Comparison of ENCODE assay signal across 27 mouse cellular contexts in genomic region chr17:67678576-67678975, GRCm38 (mm10). TPM values are rescaled to one million over a fixed set of nuclear protein-coding genes. Genes with fewer than 3 reads are reported as not detected.
"Had no signal": no experiment of that assay in that cellular context is flagged by ENCODE, and none has a peak within 500 bp of the region (broad histone marks: within the 10 kb centered on the region; RNA-seq: fewer than 3 reads in every experiment).

No protein-coding gene starts in this region.

- DNase-seq: heart, postnatal 10 days; heart, postnatal 14 days; heart, postnatal 36 days; heart, postnatal 4 days; kidney, adult 11 months; kidney, adult 18-20 months; kidney, adult 2 months; kidney, adult 8-10 months; kidney, adult 9 months; kidney, postnatal 10 days; kidney, postnatal 14 days; kidney, postnatal 25 days; kidney, postnatal 36 days; kidney, postnatal 4 days; layer of hippocampus, adult 9-11 months; layer of hippocampus, postnatal 36 days had no signal

RNA-seq across cellular contexts. Expression of gene Lama1, which starts 18.5 kb away (rescaled TPM):
- total RNA-seq: hematopoietic stem cell, adult 5-6 weeks had no signal

RNA-seq across cellular contexts. Expression of gene Lrrc30, which starts 46.1 kb away (rescaled TPM):
- total RNA-seq: hematopoietic stem cell, adult 5-6 weeks; hindbrain, postnatal 0 days; layer of hippocampus, adult 18-20 months; layer of hippocampus, adult 2 months; layer of hippocampus, adult 8-10 months; layer of hippocampus, postnatal 10 days; layer of hippocampus, postnatal 14 days; layer of hippocampus, postnatal 25 days; layer of hippocampus, postnatal 36 days; left cerebral cortex, adult 18-20 months; left cerebral cortex, adult 2 months; left cerebral cortex, adult 8-10 months had no signal
